ENCODE assay signal across 23 mouse cellular contexts in the genomic region with DNA sequence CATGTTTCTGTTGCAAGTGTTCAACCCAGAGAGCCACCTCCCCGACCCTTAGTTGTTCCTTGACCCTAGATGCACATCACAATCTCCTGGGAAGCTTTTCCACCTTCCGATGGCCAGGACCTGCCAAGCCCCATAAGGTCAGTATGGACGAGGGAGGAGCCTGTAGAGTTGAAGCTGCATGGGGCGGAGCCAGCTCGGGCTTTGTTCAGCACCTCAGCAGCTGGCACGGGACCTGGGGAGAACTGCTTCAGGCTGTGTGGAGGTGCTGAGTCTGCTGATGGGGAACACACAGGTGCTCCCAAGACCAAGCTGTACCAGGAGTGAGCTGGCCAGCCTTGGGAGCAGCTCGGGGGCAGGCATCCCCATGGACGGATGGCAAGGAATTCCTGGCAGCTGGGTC.
DNase-seq lines count a peak whose midpoint lies in the region; ATAC-seq lines count a peak whose summit lies in the region.
"Had no signal": no experiment of that assay in that cellular context is flagged by ENCODE, and none has a peak within 500 bp of the region (broad histone marks: within the 10 kb centered on the region; RNA-seq: fewer than 3 reads in every experiment).

No protein-coding gene starts in this region.

- H3K4me1 ChIP-seq in forebrain, embryonic 10.5 days = peaks cover 44% of the 10 kb centered on the region
- H3K4me1 ChIP-seq in forebrain, embryonic 14.5 days (ENCODE audit: control insufficient read depth, insufficient read depth, low read length) = peaks cover 17% of the 10 kb centered on the region
- H3K4me1 ChIP-seq in intestine, embryonic 15.5 days (replicated peaks) = peaks cover 33% of the 10 kb centered on the region
- H3K4me1 ChIP-seq in intestine, embryonic 16.5 days (ENCODE audit: control insufficient read depth, insufficient read depth, low read length) = peaks cover 30% of the 10 kb centered on the region
- 0 out of 2 replicates have a peak, but pooled peaks cover 6% of the 10 kb centered on the region for H3K4me1 ChIP-seq in stomach, embryonic 14.5 days (ENCODE audit: control insufficient read depth, insufficient read depth, low read length)

- H3K4me3 ChIP-seq in forebrain, embryonic 10.5 days = no peak overlapping the region
- no peak overlapping the region for H3K4me3 ChIP-seq in forebrain, embryonic 14.5 days (ENCODE audit: low read depth, low read length)
- no peak overlapping the region for H3K4me3 ChIP-seq in intestine, embryonic 15.5 days (replicated peaks)
- no peak overlapping the region for H3K4me3 ChIP-seq in intestine, embryonic 16.5 days (ENCODE audit: low read length)
- no peak overlapping the region for H3K4me3 ChIP-seq in stomach, embryonic 14.5 days (ENCODE audit: low read depth, low read length)
- H3K4me3 ChIP-seq: forebrain, embryonic 15.5 days; heart, embryonic 10.5 days; heart, embryonic 15.5 days; hindbrain, embryonic 15.5 days had no signal

- H3K9ac ChIP-seq in forebrain, embryonic 14.5 days (ENCODE audit: low read length) = no peak overlapping the region
- H3K9ac ChIP-seq in intestine, embryonic 15.5 days = no peak overlapping the region
- H3K9ac ChIP-seq in intestine, embryonic 16.5 days (ENCODE audit: low read depth, low read length) = no peak overlapping the region
- H3K9ac ChIP-seq in stomach, embryonic 14.5 days (replicated peaks; ENCODE audit: low read depth, low read length) = no peak overlapping the region
- H3K9ac ChIP-seq: forebrain, embryonic 15.5 days; heart, embryonic 15.5 days; hindbrain, embryonic 15.5 days had no signal

- no peak for DNase-seq in forebrain, embryonic 10.5 days (ENCODE audit: extremely low spot score, low spot score)
- DNase-seq in forebrain, embryonic 14.5 days (ENCODE audit: low spot score) = no peak
- DNase-seq in Muller cell, postnatal 12 days (ENCODE audit: inconsistent ontology term) = peak; percentile 36
- no peak for DNase-seq in natural killer cell, adult 2 months (ENCODE audit: low spot score in 2 of 2)
- no peak for DNase-seq in frontal cortex, postnatal 10 days (ENCODE audit: low spot score in 2 of 2)
- DNase-seq: adrenal gland, adult 2 months; adrenal gland, postnatal 25 days; B cell, adult 2 months; cerebellum, adult 18-20 months; cerebellum, adult 9-11 months; cerebellum, postnatal 36 days; gastrocnemius, postnatal 25 days; heart, adult 11 months; heart, postnatal 14 days had no signal

- H3K27me3 ChIP-seq in forebrain, embryonic 10.5 days (ENCODE audit: poor library complexity, severe bottlenecking) = no peaks in the 10 kb centered on the region; the same call in none of the 2 replicates
- H3K27me3 ChIP-seq in forebrain, embryonic 14.5 days (replicated peaks; ENCODE audit: control insufficient read depth, insufficient read depth, low read length) = no peaks in the 10 kb centered on the region
- no peaks in the 10 kb centered on the region for H3K27me3 ChIP-seq in intestine, embryonic 15.5 days (replicated peaks)
- no peaks in the 10 kb centered on the region for H3K27me3 ChIP-seq in intestine, embryonic 16.5 days (replicated peaks; ENCODE audit: control insufficient read depth, insufficient read depth, low read length)
- no peaks in the 10 kb centered on the region for H3K27me3 ChIP-seq in stomach, embryonic 14.5 days (ENCODE audit: control insufficient read depth, insufficient read depth, low read length)
- H3K27me3 ChIP-seq: forebrain, embryonic 15.5 days; heart, embryonic 15.5 days; hindbrain, embryonic 15.5 days had no signal

- no peak overlapping the region for H3K4me2 ChIP-seq in forebrain, embryonic 14.5 days (ENCODE audit: low read length)
- H3K4me2 ChIP-seq in intestine, embryonic 15.5 days (replicated peaks) = no peak overlapping the region
- no peak overlapping the region for H3K4me2 ChIP-seq in intestine, embryonic 16.5 days (ENCODE audit: low read depth, low read length)
- H3K4me2 ChIP-seq in stomach, embryonic 14.5 days (replicated peaks; ENCODE audit: low read depth, low read length) = no peak overlapping the region
- H3K4me2 ChIP-seq: forebrain, embryonic 15.5 days; heart, embryonic 15.5 days; hindbrain, embryonic 15.5 days had no signal

- ATAC-seq in forebrain, embryonic 14.5 days = no peak
- 0 out of 2 replicates have a peak, but pooled peaks have one; percentile 17 for ATAC-seq in intestine, embryonic 15.5 days
- ATAC-seq in intestine, embryonic 16.5 days = no peak; the same call in 1 of the 2 replicates
- 0 out of 2 replicates have a peak, but pooled peaks have one; percentile 28 for ATAC-seq in stomach, embryonic 14.5 days (ENCODE audit: insufficient number of reproducible peaks, insufficient read depth, low FRiP score, low read depth)
- ATAC-seq: CD4-positive, CD25-positive, alpha-beta regulatory T cell, adult 4 months; forebrain, embryonic 15.5 days had no signal

- H3K36me3 ChIP-seq in forebrain, embryonic 10.5 days (replicated peaks) = peaks cover 6% of the 10 kb centered on the region; the same call in 1 of the 2 replicates
- peaks cover 2% of the 10 kb centered on the region; the same call in 1 of the 2 replicates for H3K36me3 ChIP-seq in forebrain, embryonic 14.5 days (ENCODE audit: control insufficient read depth, insufficient read depth, low read length)
- no peaks in the 10 kb centered on the region for H3K36me3 ChIP-seq in intestine, embryonic 15.5 days
- no peaks in the 10 kb centered on the region for H3K36me3 ChIP-seq in intestine, embryonic 16.5 days (ENCODE audit: control insufficient read depth, insufficient read depth, low read length)
- H3K36me3 ChIP-seq in stomach, embryonic 14.5 days (ENCODE audit: control insufficient read depth, insufficient read depth, low read length) = no peaks in the 10 kb centered on the region
- H3K36me3 ChIP-seq: forebrain, embryonic 15.5 days; G1E; heart, embryonic 10.5 days; heart, embryonic 15.5 days; hindbrain, embryonic 15.5 days had no signal

- peak overlapping the region; percentile 21 for H3K27ac ChIP-seq in forebrain, embryonic 10.5 days
- H3K27ac ChIP-seq in forebrain, embryonic 14.5 days (ENCODE audit: low read depth, low read length) = no peak overlapping the region
- H3K27ac ChIP-seq in intestine, embryonic 15.5 days = no peak overlapping the region
- H3K27ac ChIP-seq in intestine, embryonic 16.5 days (ENCODE audit: low read length) = no peak overlapping the region
- H3K27ac ChIP-seq in stomach, embryonic 14.5 days (ENCODE audit: low read length) = no peak overlapping the region
- H3K27ac ChIP-seq: forebrain, embryonic 15.5 days; heart, embryonic 10.5 days; heart, embryonic 15.5 days; hindbrain, embryonic 15.5 days had no signal

- no peaks in the 10 kb centered on the region for H3K9me3 ChIP-seq in forebrain, embryonic 10.5 days
- no peaks in the 10 kb centered on the region for H3K9me3 ChIP-seq in forebrain, embryonic 14.5 days (replicated peaks; ENCODE audit: control insufficient read depth, low read length)
- no peaks in the 10 kb centered on the region for H3K9me3 ChIP-seq in intestine, embryonic 15.5 days
- H3K9me3 ChIP-seq in intestine, embryonic 16.5 days (ENCODE audit: control insufficient read depth, low read length) = no peaks in the 10 kb centered on the region
- H3K9me3 ChIP-seq in stomach, embryonic 14.5 days (ENCODE audit: control insufficient read depth, low read depth, low read length) = no peaks in the 10 kb centered on the region
- H3K9me3 ChIP-seq: forebrain, embryonic 15.5 days; heart, embryonic 10.5 days; heart, embryonic 15.5 days; hindbrain, embryonic 15.5 days had no signal

- WGBS in forebrain, embryonic 10.5 days = 60% methylated on average over 8 of the region's 8 CpGs
- WGBS in forebrain, embryonic 14.5 days = 54% methylated on average over 8 of the region's 8 CpGs
- 66% methylated on average over 8 of the region's 8 CpGs for WGBS in intestine, embryonic 15.5 days
- 56% methylated on average over 8 of the region's 8 CpGs for WGBS in intestine, embryonic 16.5 days
- WGBS in stomach, embryonic 14.5 days = 52% methylated on average over 8 of the region's 8 CpGs

Comparison
In these comparisons a context has a peak if more than half of its experiments do, and no peak if none do; other contexts are left out.
1. ATAC-seq: peak in intestine, embryonic 15.5 days (single experiment) and stomach, embryonic 14.5 days (single experiment); none in forebrain, embryonic 14.5 days (single experiment) and intestine, embryonic 16.5 days (single experiment).